Mouse (Mus musculus) MEL (cell line): ENCODE data around the gene Sorbs1. TPM values are rescaled to one million over a fixed set of nuclear protein-coding genes. Genes with fewer than 3 reads are reported as not detected.

ENCODE experiments used
- DNase-seq: peaks from one replicate; pipeline ENCODE4 v3.0.0; 2011; ENCODE audit warnings: low read depth, low spot score
- H3K27ac ChIP-seq: 2 replicates; pipeline ENCODE4 v1.5.1; 2012; ENCODE audit warnings: low read depth, mild to moderate bottlenecking, control low read depth, low read length, moderate library complexity; ENCODE audit not compliant: control insufficient read depth
- H3K27me3 ChIP-seq, 2 experiments: fragments of 150-350 bp in 1 of 2; sonication (generic) in 1 of 2; 2 replicates each; pipeline ENCODE4 v1.6.1; 2012; ENCODE audit warnings: low read length in 2 of 2, mild to moderate bottlenecking in 2 of 2, improper control_type of control experiment in 1 of 2, moderate library complexity in 1 of 2; ENCODE audit not compliant: insufficient read depth in 2 of 2, control insufficient read depth in 1 of 2
- H3K36me3 ChIP-seq, 2 experiments: 2 replicates each; pipeline ENCODE4 v1.6.1; 2012 to 2014; ENCODE audit warnings: low read length in 2 of 2, improper control_type of control experiment in 1 of 2, inconsistent platforms in 1 of 2, mild to moderate bottlenecking in 1 of 2; ENCODE audit not compliant: insufficient read depth in 2 of 2, control insufficient read depth in 1 of 2
- H3K4me1 ChIP-seq, 2 experiments: fragments of 150-350 bp in 1 of 2; sonication (generic) in 1 of 2; 2 replicates each; pipeline ENCODE4 v1.6.1; 2012; ENCODE audit warnings: low read length in 2 of 2, improper control_type of control experiment in 1 of 2, mild to moderate bottlenecking in 1 of 2; ENCODE audit not compliant: insufficient read depth in 2 of 2, control insufficient read depth in 1 of 2
- H3K4me3 ChIP-seq, 2 experiments: fragments of 150-350 bp in 1 of 2; sonication (generic) in 1 of 2; 2 replicates each; pipeline ENCODE4 v1.5.1; 2012; ENCODE audit warnings: low read depth in 2 of 2, low read length in 2 of 2, mild to moderate bottlenecking in 2 of 2, moderate library complexity in 2 of 2, control low read depth in 1 of 2, improper control_type of control experiment in 1 of 2; ENCODE audit not compliant: control insufficient read depth in 1 of 2, insufficient read depth in 1 of 2
- H3K79me2 ChIP-seq: 2 replicates; pipeline ENCODE4 v1.6.1; 2012; ENCODE audit warnings: mild to moderate bottlenecking, low read length, moderate library complexity; ENCODE audit not compliant: control insufficient read depth, poor library complexity, insufficient read depth
- H3K9ac ChIP-seq: 2 replicates; pipeline ENCODE4 v1.6.1; 2012; ENCODE audit warnings: low read depth, mild to moderate bottlenecking, control low read depth, low read length, moderate library complexity; ENCODE audit not compliant: control insufficient read depth, poor library complexity, severe bottlenecking
- H3K9me3 ChIP-seq: fragments of 150-350 bp; sonication (generic); replicated peaks from 2 replicates; pipeline ENCODE4 v1.6.1; 2012; ENCODE audit warnings: mild to moderate bottlenecking, low read length, improper control_type of control experiment, moderate library complexity; ENCODE audit not compliant: insufficient read depth
- CTCF ChIP-seq, 3 experiments: IDR thresholded peaks in 2 of 3; conservative IDR thresholded peaks in 1 of 3; 2 replicates each; pipeline ENCODE4 v1.5.1; 2011 to 2012; ENCODE audit warnings: low read length in 3 of 3, low read depth in 2 of 3, mild to moderate bottlenecking in 2 of 3, improper control_type of control experiment in 1 of 3, inconsistent platforms in 1 of 3, mixed read lengths in 1 of 3, moderate library complexity in 1 of 3; ENCODE audit not compliant: control insufficient read depth in 1 of 3, insufficient read depth in 1 of 3, poor library complexity in 1 of 3, severe bottlenecking in 1 of 3
- E2F4 ChIP-seq: IDR thresholded peaks from 2 replicates; pipeline ENCODE4 v1.6.1; 2011; ENCODE audit warnings: low read depth, low read length, improper control_type of control experiment, borderline replicate concordance
- EP300 ChIP-seq, 2 experiments: IDR thresholded peaks; 2 replicates each; pipeline ENCODE4 v1.6.1; 2011; ENCODE audit warnings: improper control_type of control experiment in 2 of 2, low read length in 2 of 2, low read depth in 1 of 2, mild to moderate bottlenecking in 1 of 2
- ETS1 ChIP-seq: IDR thresholded peaks from 2 replicates; pipeline ENCODE4 v1.6.1; 2012; ENCODE audit warnings: low read depth, mild to moderate bottlenecking, inconsistent platforms, low read length, improper control_type of control experiment, moderate library complexity
- GATA1 ChIP-seq: IDR thresholded peaks from 2 replicates; pipeline ENCODE4 v1.6.1; 2011; ENCODE audit warnings: low read depth, low read length, improper control_type of control experiment
- HCFC1 ChIP-seq: IDR thresholded peaks from 2 replicates; pipeline ENCODE4 v1.6.1; 2012; ENCODE audit warnings: low read depth, mild to moderate bottlenecking, inconsistent platforms, low read length, improper control_type of control experiment, moderate library complexity
- JUND ChIP-seq: IDR thresholded peaks from 2 replicates; pipeline ENCODE4 v1.6.1; 2011; ENCODE audit warnings: low read depth, mild to moderate bottlenecking, improper control_type of control experiment, low read length
- MAX ChIP-seq: IDR thresholded peaks from 2 replicates; pipeline ENCODE4 v1.6.1; 2011; ENCODE audit warnings: low read length, improper control_type of control experiment
- MXI1 ChIP-seq: IDR thresholded peaks from 2 replicates; pipeline ENCODE4 v1.6.1; 2011; ENCODE audit warnings: mild to moderate bottlenecking, low read depth, low read length, improper control_type of control experiment
- MYC ChIP-seq: IDR thresholded peaks from 2 replicates; pipeline ENCODE4 v1.6.1; 2011; ENCODE audit warnings: low read depth, mild to moderate bottlenecking, low read length, improper control_type of control experiment, moderate library complexity
- POLR2A ChIP-seq, 2 experiments: IDR thresholded peaks; 2 replicates each; pipeline ENCODE4 v1.6.1; 2011 to 2012; ENCODE audit warnings: low read length in 2 of 2, mild to moderate bottlenecking in 2 of 2, control low read depth in 1 of 2, improper control_type of control experiment in 1 of 2, low read depth in 1 of 2, moderate library complexity in 1 of 2; ENCODE audit not compliant: control insufficient read depth in 1 of 2, insufficient read depth in 1 of 2, poor library complexity in 1 of 2
- POLR2AphosphoS2 ChIP-seq: IDR thresholded peaks from 2 replicates; pipeline ENCODE4 v1.6.1; 2011; ENCODE audit warnings: low read length, improper control_type of control experiment
- POLR2AphosphoS5 ChIP-seq: IDR thresholded peaks from 2 replicates; pipeline ENCODE4 v1.6.1; 2012; ENCODE audit warnings: low read depth, borderline replicate concordance, mild to moderate bottlenecking, inconsistent platforms, low read length, moderate library complexity, mixed read lengths
- RAD21 ChIP-seq: IDR thresholded peaks from 2 replicates; pipeline ENCODE4 v1.6.1; 2011; ENCODE audit warnings: mild to moderate bottlenecking, low read depth, low read length, improper control_type of control experiment
- RCOR1 ChIP-seq: IDR thresholded peaks from 2 replicates; pipeline ENCODE4 v1.6.1; 2012; ENCODE audit warnings: low read depth, mild to moderate bottlenecking, inconsistent platforms, low read length, improper control_type of control experiment
- SMC3 ChIP-seq: IDR thresholded peaks from 2 replicates; pipeline ENCODE4 v1.6.1; 2011; ENCODE audit warnings: low read depth, low read length, improper control_type of control experiment
- TAL1 ChIP-seq: IDR thresholded peaks from 2 replicates; pipeline ENCODE4 v1.6.1; 2012; ENCODE audit warnings: mild to moderate bottlenecking, inconsistent platforms, low read length, moderate library complexity, mixed read lengths
- TCF12 ChIP-seq: IDR thresholded peaks from 2 replicates; pipeline ENCODE4 v1.6.1; 2014; ENCODE audit warnings: low read depth, mild to moderate bottlenecking, inconsistent platforms, low read length, improper control_type of control experiment, moderate library complexity
- USF2 ChIP-seq, 2 experiments: IDR thresholded peaks; 2 replicates each; pipeline ENCODE4 v1.6.1; 2011 to 2012; ENCODE audit warnings: improper control_type of control experiment in 2 of 2, low read length in 2 of 2, borderline replicate concordance in 1 of 2, inconsistent platforms in 1 of 2, low read depth in 1 of 2, mild to moderate bottlenecking in 1 of 2; ENCODE audit not compliant: insufficient read depth in 1 of 2
- ZNF384 ChIP-seq: IDR thresholded peaks from 2 replicates; pipeline ENCODE4 v1.6.1; 2012; ENCODE audit warnings: low read depth, mild to moderate bottlenecking, inconsistent platforms, low read length, improper control_type of control experiment
- polyA plus RNA-seq, 2 experiments: library from polyadenylated mRNA; stranded (reverse) in 1 of 2; unstranded in 1 of 2; fragments of >175 nt in 1 of 2; fragments of >200 nt in 1 of 2; gene quantifications; 2 replicates each; pipeline versions ENCODE4 v1.2.1 to v1.2.4; 2012; ENCODE audit warnings: low replicate concordance in 2 of 2, low read depth in 1 of 2; ENCODE audit not compliant: insufficient read length in 2 of 2, insufficient read depth in 1 of 2, missing spikeins in 1 of 2
- total RNA-seq: library from RNA; depleted of rRNA; stranded (reverse); fragments of 300-350 nt; gene quantifications from 2 replicates; pipeline ENCODE4 v1.2.3, GENCODE M21; 2012

Gene Sorbs1
- total and polyA plus RNA-seq, 3 experiments: 1.3 to 5.3 TPM; not detected in 1

GRCm38 (mm10) chr19:40405808-40406207 lies 107.8 kb downstream of the Sorbs1 start:
- TF ChIP-seq CTCF (IDR thresholded peaks at IDR 0.05 in 2 of 3, conservative IDR thresholded peaks at IDR 0.05 in 1 of 3; ENCODE audit: control insufficient read depth in 1 of 3, insufficient read depth in 1 of 3, low read depth in 2 of 3, low read length in 3 of 3, poor library complexity in 1 of 3, severe bottlenecking in 1 of 3) (no peak), POLR2AphosphoS2 (no peak), ZNF384 (no peak), MYC (no peak), MAX (no peak), ETS1 (no peak), HCFC1 (no peak), RCOR1 (no peak), USF2 (IDR thresholded peaks at IDR 0.05; ENCODE audit: borderline replicate concordance in 1 of 2, insufficient read depth in 1 of 2, low read depth in 1 of 2, low read length in 2 of 2) (no peak), SMC3 (no peak), GATA1 (no peak), JUND (no peak), TAL1 (no peak), MXI1 (no peak), TCF12 (no peak), POLR2AphosphoS5 (no peak), POLR2A (IDR thresholded peaks at IDR 0.05; ENCODE audit: control insufficient read depth in 1 of 2, insufficient read depth in 1 of 2, low read depth in 1 of 2, low read length in 2 of 2, poor library complexity in 1 of 2) (no peak), E2F4 (no peak)
- no peaks in the 10 kb centered on the region for H3K79me2 ChIP-seq

GRCm38 (mm10) chr19:40404582-40404981 lies 109.0 kb downstream of the Sorbs1 start:
- Histone ChIP-seq H3K4me3 (no peak overlapping the region), H3K36me3 (no peaks in the 10 kb centered on the region), H3K4me1 (0 out of 4 replicates have a peak, but pooled peaks cover 0 to 5% of the 10 kb centered on the region in 2 experiments), H3K9me3 (no peaks in the 10 kb centered on the region), H3K9ac (no peak overlapping the region), H3K27ac (no peak overlapping the region), H3K27me3 (no peaks in the 10 kb centered on the region)
- DNase-seq: peak; percentile 43
- TF ChIP-seq EP300 (IDR thresholded peaks at IDR 0.05; ENCODE audit: low read depth in 1 of 2, low read length in 2 of 2) (no peak), CTCF (IDR thresholded peaks at IDR 0.05 in 2 of 3, conservative IDR thresholded peaks at IDR 0.05 in 1 of 3; ENCODE audit: control insufficient read depth in 1 of 3, insufficient read depth in 1 of 3, low read depth in 2 of 3, low read length in 3 of 3, poor library complexity in 1 of 3, severe bottlenecking in 1 of 3) (peak; percentile 14 to 58 (median 49); a peak in 4 of 6 replicates), RAD21 (peak; percentile 28), SMC3 (peak; percentile 44), MXI1 (no peak)
- TF ChIP-seq, all 39 proteins: peak for 3
- H3K79me2 ChIP-seq: no peaks in the 10 kb centered on the region

More at GRCm38 (mm10) chr19:40405808-40406207, 107.8 kb downstream of the Sorbs1 start:
- Histone ChIP-seq H3K4me3 (no peak overlapping the region), H3K27me3 (no peaks in the 10 kb centered on the region), H3K27ac (no peak overlapping the region), H3K36me3 (no peaks in the 10 kb centered on the region), H3K9me3 (no peaks in the 10 kb centered on the region), H3K4me1 (0 out of 4 replicates have a peak, but pooled peaks cover 0 to 5% of the 10 kb centered on the region in 2 experiments), H3K9ac (no peak overlapping the region)
- DNase-seq: no peak
